Mouse (Mus musculus) urinary bladder, postnatal 14 days (tissue): ENCODE data around the gene Ppa2.

Source experiments
- DNase-seq: peaks from one replicate; pipeline ENCODE4 v3.0.0; 2021; ENCODE audit warnings: low spot score

Ppa2 gene

GRCm38 (mm10) chr3:133309954-133310808 is at the start of gene Ppa2:
Ppa2 (plus strand) TSS chr3:133310110.
- DNase-seq = peak; percentile 79

- DNase-seq = peak; percentile 86
Measured at GRCm38 (mm10) chr3:133271887-133272286, 38.0 kb upstream of the Ppa2 start.

DNA sequence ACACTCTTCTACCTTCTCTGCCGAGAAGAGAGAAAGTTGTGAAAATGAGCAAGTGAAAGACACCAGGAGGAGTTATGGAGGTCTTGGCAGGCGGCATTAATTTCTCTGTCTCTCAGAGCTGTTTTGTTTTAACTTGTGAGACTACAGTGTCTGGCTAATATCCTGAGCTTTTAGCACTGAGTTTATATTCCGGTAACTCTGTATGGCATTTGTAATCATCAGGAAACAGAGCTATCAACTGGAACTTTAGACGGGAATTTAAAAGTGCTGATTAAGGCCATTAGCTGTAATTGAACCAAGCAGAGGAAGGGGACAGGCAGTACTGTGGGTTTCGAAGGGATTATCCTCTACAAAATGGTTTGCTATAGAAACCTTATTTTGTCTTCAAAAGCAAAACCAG is 25.3 kb upstream of the Ppa2 start:
- DNase-seq = no peak

GRCm38 (mm10) chr3:133288795-133289194 is 21.1 kb upstream of the Ppa2 start:
- DNase-seq = no peak

GRCm38 (mm10) chr3:133304328-133304727 is 5.6 kb upstream of the Ppa2 start:
- no peak for DNase-seq

GRCm38 (mm10) chr3:133308361-133308760 is 1.5 kb upstream of the Ppa2 start:
- DNase-seq = no peak

DNA sequence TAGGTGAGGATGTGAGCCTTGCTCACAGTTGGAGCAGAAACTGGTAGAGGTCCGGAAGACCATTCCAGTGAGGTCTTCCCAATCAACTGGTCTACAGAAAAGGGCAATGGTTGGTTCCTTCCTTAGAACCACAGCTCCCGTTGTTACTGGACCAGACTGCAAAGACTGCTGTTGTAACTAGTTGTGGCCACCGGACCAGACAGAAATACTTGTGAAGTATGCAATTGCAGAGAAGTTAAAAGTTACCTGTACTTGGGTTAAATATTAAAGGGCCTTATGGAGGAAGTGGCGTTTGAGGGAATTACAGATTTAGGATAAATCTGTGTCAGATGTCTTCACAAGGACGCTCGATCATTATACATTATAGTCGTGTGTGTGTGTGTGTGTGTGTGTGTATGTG is 551 bp upstream of the Ppa2 start:
- DNase-seq = no peak

DNA sequence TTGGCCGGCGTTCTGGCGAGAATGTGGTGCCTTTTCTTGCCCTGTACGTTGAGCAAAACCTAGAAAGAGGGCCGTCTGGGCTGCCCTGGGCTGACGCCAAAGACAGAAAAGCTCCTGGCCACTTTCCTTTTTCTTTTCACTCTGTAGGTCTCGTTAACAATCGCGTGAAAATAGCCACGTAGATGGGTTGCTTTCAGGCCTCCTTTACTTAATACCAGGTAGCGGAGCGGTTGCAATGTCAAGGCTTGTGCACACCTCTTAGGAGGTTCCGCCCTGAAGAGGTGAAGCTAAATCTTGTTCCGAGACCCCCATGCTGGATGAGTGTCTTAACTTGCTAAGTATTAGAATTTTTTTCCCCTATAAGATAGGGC is 884 bp downstream of the Ppa2 start:
- no peak for DNase-seq

- DNase-seq = no peak
Measured at GRCm38 (mm10) chr3:133312331-133312730, 2.4 kb downstream of the Ppa2 start.

DNA sequence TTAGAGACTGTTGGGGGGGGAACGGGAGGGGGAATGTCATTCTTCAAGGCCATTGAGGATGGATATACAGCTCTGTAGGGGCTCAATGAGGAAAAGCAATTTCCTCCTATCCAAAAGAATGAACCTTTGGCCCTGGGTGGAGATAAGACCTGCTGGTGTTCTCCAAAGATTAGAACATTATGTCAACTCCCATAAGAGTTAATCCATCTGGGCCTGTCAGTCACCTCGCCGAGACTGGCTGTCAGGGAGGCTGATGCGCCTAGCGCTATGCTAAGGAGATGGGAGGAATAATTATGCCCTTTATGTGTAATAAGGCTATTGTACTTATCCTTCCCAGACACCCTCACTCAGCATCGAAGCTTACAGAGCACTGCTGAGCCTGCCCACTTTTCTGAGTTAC is 2.9 kb downstream of the Ppa2 start:
- DNase-seq = no peak

DNA sequence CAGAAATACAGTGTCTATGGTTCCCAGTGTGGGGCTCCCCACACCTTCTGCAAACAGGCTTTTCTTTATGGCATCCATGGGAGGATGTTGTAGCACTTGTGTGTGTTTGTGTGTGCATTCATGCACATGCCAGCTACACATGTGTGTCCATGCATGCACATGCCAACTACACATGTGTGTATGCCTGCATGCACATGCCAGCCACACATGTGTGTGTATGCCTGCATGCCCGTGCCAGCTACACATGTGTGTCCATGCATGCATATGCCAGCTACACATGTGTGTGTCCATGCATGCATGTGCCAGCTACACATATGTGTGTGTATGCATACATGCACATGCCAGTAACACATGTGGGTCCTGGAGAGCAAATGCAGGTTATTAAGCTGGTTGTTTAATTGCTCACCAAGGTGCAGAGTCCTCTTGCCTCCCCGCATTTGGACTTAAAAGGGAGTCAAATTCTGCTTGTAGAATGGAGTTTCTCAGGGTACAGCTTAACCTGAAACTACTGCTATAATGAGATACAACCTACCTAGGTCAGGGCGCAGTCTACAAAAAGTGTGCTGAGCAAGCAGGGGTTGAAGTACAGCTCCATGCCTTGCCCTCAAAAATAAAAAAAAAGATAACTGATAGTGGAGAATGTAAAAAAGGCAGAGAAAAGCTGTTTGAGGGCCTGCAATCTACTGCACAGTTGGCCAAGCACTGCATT is 3.7 kb downstream of the Ppa2 start:
- no peak for DNase-seq

DNA sequence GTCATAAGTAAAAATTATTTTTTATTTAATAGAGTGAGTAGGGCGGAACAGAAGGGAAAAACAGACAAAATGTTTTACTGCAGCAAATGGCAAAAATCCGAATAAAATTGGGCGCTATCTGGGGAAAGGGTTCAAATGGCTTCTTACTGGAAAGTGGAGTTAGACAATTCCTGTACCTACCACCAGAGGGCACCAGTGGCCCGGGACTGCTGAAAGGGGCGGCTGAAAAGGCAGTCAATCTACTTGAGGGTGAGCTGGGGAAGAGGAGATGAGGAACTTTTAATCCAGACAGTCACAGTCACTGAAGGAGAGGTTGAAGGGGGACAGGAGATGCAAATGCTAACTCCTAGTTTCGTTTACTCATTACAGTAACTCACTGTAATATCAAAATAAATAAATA is 4.6 kb downstream of the Ppa2 start:
- peak; percentile 75 for DNase-seq

- DNase-seq = no peak
Measured at GRCm38 (mm10) chr3:133315011-133315410, 5.1 kb downstream of the Ppa2 start.

GRCm38 (mm10) chr3:133315647-133316046 is 5.7 kb downstream of the Ppa2 start:
- no peak for DNase-seq

DNA sequence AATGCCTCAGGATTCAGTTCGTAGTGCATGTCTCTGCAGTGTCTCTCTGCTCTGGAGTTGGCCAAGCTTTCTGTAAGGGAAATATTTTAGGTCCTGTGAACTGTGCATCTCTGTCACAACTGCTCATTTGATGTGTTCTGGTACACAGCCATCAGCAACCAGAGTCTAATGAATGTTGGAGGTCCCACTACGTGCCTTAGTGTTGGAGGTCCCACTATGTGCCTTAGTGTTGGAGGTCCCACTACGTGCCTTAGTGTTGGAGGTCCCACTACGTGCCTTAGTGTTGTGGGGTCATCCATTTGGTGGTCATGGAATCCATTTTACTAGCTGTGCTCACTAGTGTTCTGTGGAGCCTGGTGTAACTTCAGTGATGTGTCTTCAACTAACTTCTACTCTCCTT is 7.9 kb downstream of the Ppa2 start:
- no peak for DNase-seq

DNA sequence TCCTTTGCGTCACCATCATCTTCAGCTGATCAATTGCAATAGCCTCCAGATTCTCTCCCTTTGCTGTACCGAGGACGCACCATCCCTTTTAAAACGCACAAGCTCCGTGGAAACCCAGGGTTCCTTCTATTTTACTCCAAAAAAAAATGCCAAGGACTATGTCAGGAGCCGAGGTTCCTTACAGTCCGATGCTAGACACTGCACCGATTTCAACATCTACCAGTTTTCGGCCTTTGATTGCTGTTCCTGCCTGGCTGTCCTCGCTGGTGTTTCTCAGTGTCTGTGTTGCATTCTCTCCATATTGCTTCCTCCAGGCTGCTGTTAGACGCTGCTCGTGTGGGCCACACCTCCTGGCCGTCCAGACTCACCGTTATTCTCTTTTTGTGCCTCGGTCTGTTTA is 8.7 kb downstream of the Ppa2 start:
- no peak for DNase-seq

- no peak for DNase-seq
Measured at GRCm38 (mm10) chr3:133319795-133320194, 9.9 kb downstream of the Ppa2 start.

- no peak for DNase-seq
Measured at GRCm38 (mm10) chr3:133320313-133320712, 10.4 kb downstream of the Ppa2 start.

GRCm38 (mm10) chr3:133321928-133322327 is 12.0 kb downstream of the Ppa2 start:
- no peak for DNase-seq

- no peak for DNase-seq
Measured at GRCm38 (mm10) chr3:133322552-133322951, 12.6 kb downstream of the Ppa2 start.

GRCm38 (mm10) chr3:133325135-133325534 is 15.2 kb downstream of the Ppa2 start:
- DNase-seq = no peak

- DNase-seq = no peak
Measured at GRCm38 (mm10) chr3:133328551-133328950, 18.6 kb downstream of the Ppa2 start.

DNA sequence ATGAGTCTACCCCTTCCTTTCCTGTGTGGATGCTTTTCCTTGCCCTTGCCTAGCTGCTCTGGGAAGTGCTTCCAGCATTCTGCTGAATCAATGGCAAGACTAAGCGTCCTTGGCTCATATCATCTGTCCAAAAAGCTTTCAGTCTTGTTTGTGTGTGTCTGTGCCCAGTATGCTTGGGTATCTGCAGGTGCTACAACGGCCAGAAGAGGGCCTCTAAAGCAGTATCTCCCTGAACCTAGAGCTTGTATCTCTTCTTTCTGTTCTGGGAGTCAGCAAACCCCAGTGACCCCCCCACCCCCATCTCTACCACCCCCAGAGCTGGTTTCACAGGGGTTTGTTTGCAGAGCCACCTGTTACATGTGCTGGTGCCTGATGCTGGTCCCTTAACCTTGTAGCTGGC is 19.5 kb downstream of the Ppa2 start:
- DNase-seq = no peak
